Mouse (Mus musculus) left cerebral cortex, postnatal 4 days (tissue): ENCODE data around the gene Prss12. TPM values are rescaled to one million over a fixed set of nuclear protein-coding genes. Genes with fewer than 3 reads are reported as not detected.
"Not testable (repeated sequence)": the region's sequence is repeated elsewhere in the genome, so short reads cannot be mapped to it uniquely, and the experiment has no call there.

Source experiments
- DNase-seq: peaks from one replicate; pipeline ENCODE4 v3.0.0-alpha.2; 2022
- intact Hi-C: fragments of 180-260 bp; cut with DNase I; formaldehyde crosslinking; loops from one replicate; pipeline ENCODE4 v1.15.1; 2025
- total RNA-seq, 2 experiments: library from RNA; stranded (reverse); gene quantifications; 2 replicates each; pipeline ENCODE4 v1.2.3; 2021

Prss12 gene
- total RNA-seq, 2 experiments from 2014 or later: 28.4 to 28.8 TPM

DNA sequence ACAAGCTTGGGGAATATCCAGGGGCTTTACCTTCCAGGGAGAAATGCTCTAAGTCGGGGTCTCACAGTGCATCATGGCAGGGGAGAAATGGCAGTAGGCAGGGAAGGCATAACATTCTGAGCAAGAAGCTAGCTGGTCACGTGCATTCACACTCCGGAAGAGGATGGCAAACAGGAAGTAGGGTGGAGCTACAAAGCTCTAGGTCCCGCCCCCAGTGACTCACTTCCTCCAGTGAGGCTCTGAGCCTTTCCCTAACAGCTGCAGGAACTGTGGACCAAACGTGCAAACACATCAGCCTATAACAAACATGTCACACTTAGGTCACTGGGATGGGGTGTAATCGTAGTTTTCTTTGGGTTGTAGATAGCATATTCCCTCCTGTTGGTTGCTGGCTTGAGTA is 15.6 kb downstream of the Prss12 start:
- DNase-seq: no peak
- intact Hi-C loops: no loop called here

DNA sequence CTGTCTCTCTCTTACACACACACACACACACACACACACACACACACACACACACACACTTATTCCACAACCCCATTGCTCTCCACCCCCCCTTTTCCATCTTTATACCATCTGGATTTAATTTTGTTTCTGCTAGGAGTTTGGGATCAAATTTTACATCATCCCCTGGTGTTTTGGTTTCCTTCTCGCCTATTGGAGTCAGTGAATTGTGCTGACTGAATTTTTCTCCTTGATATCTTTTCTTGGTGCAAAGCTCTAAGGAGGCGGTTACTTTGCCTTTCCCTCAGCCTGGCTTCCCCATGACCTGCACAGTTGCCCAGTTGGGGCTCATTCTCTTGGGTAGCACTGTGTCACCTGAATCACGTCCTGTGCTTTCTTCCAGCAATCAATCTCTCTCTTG is 30.1 kb downstream of the Prss12 start:
- intact Hi-C loops: no loop called here
- DNase-seq: no peak

DNA sequence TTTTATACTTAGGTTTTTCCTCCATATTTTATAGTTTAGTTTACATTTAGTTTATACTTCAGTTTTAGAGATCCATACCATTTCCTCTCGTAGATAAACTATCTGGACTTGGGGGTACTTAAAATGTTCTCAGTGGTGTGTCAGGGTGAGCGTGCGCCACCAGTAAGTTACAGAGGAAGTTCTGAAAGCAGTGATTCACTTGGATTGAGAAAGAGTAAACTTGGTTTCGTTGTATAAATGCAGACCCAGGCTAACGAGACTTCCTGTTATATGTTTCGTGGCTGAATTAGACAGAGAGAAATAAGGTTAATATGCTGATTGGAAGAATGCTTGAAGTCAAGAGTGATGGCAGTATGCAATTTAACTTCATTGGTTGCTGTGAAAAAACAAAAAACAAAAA is 34.6 kb downstream of the Prss12 start:
- DNase-seq: no peak
- intact Hi-C loops: no loop called here

DNA sequence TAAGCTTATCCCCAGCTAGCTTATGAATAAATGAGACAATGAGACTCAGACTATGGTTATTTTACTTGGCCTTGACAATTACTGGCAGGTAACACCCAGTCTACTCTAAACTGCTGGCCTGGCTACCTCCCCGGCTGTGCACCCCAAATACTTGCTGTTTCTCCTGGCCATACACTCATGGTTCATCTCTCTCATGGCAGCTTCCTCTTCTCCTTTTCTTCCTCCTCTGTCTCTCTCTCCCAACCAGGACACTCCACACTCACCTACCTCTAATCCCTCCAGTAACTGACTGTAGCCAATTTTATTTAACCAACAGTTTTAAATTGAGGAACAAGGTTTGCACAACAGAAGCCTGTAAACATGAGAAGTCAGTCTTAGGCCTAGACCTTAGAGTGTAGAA is 45.1 kb downstream of the Prss12 start:
- intact Hi-C loops: no loop called here
- DNase-seq: no peak

DNA sequence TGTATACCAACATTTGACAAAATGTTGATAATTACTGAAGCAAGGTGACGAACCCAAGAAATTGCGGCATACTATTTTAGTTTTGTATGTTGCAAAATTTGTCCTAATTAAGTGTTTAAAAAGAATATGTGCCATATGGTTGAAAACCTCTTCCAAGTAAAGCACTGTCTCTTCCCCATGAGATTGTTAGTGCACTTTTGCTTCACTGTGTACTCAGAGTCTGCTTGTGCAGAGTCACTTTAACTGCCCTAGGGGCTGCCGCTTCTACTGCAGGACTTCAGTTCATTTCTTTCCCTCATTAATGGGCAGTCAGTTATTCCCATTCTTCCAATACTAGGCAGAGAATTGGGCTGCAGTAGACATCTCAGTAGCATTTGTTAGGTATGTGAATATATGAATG is 46.5 kb downstream of the Prss12 start:
- intact Hi-C loops: no loop called here
- no peak for DNase-seq

DNA sequence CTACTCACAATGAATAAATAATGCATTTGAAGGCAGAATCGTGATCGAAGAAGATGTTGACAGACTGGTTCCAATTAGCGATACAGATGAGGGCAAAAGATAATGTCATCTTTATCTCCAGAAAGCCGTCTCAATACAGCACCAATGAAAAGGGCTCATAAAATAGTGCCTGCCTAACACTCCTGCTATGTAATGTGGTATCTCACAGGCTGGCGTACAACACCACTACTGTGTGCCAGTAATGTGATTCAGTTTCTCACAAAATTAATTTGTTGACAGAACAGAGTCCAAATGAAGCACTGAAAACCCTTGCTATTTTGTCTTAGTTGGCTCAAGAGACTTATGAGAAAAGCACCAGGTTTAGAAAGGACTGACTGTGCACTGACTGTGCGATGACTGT is 48.4 kb downstream of the Prss12 start:
- intact Hi-C loops: no loop called here
- DNase-seq: no peak

DNA sequence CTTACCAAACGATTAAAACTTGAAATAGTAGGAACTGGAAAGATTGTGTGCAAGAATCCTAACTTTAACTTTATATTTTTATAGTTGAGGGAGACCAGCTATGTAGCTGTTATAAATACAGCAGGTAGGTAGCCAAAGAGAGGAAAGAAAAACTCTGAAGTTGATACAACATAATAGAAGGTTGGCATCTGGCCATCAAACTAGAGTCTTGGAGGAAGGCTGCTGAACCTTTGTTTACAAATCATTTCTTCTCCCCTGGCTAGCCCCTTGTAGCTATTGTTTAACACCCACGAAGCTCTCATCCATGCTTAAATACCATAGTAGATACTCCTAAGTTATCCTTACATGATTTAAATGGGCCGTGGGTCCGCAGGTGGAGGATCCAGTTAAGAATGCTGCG is 52.1 kb downstream of the Prss12 start:
- intact Hi-C loops: no loop called here

DNA sequence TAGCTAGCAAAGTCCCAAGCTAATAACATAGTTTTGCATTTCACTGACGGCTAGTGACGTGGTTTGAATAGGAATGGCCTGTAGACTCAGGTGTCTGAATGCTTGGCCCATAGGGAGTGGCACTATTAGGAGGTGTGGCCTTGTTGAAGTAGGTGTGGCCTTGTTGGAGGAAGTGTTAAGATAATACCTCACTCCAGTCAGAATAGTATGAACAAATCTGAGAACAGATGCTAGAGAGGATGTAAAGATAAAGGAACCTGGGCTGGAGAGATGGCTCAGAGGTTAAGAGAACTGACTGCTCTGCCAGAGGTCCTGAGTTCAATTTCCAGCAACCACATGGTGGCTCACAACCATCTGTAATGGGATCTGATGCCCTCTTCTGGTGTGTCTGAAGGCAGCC is 55.1 kb downstream of the Prss12 start:
- not testable (repeated sequence) for DNase-seq
- intact Hi-C loops: loop anchor here (10.0 kb wide), 1 partner anchor 117 kb away; the partner anchor contains the start of gene Mettl14

More for the DNA sequence above, 52.1 kb downstream of the Prss12 start:
- no peak for DNase-seq

DNA sequence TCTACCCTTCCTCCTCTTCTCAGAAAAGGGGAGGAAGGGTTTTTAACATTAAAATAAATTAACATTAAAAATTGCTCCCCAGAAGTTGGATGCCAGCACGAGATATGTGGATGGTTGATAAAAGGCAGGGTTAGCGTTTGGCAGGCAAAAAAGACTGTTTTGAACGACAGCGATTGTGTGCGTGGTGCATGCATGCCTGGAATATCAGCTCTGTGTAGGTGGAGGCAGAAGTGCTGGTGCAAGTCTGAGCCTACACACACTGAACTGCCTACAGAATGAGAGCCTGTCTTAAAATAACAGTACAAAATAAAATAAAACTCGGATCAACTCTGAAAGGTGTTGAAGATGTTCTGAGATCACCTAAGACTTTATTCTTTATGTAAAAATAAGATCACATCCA is 57.2 kb downstream of the Prss12 start:
- DNase-seq: no peak
- intact Hi-C loops: loop anchor here (10.0 kb wide), 1 partner anchor 119 kb away; the partner anchor contains the start of gene Mettl14

DNA sequence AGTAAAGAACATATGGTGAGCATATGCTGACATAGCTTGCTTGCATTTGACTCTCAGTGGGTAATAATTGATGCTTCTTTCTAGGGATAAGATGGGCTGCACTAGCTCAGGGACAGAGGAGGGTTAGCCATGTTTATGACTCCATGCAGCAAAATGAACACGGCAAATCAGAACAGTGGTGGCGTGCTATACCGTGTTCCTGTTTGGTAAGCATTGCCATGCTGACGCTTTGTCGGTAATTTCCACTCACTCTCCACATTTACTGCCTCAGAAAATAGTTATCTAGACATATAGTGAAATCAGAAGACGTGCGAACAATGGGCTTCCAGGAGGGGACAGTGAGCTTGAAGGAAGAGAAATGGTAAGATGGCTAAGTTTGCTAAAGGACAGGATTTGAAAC is 58.1 kb downstream of the Prss12 start:
- intact Hi-C loops: loop anchor here (10.0 kb wide), 1 partner anchor 120 kb away; the partner anchor contains the start of gene Mettl14
- DNase-seq: no peak

DNA sequence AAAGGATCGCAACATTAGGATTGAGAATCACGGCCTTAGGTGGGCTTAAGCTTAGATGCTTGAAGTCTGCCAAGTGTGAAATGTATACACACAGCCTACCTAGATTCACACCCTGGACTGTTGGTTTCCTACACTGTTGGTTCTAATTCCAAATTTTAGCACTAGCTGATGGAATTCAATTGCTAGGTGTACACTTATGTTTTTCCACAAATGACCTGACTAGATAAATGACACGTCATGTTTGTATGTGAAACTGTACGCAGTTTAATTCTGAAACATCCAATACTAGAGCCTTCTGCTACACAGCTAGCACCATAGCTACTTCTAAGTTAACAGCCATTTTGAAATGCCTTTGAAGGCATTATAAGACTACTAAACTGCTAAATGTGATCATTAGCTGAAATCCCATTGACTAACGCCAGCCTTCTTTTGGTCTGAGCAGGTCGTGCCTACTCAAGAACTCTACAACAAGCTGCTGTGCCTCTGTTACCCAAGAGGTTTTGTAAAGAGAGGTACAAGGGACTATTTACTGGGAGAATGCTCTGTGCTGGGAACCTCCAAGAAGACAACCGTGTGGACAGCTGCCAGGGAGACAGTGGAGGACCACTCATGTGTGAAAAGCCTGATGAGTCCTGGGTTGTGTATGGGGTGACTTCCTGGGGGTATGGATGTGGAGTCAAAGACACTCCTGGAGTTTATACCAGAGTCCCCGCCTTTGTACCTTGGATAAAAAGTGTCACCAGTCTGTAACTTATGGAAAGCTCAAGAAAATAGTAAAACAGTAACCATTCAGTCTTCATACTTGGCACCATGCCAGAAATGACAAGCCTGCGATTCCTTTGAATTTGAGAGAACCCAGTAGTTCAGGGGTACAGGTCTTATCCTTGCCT is 59.3 kb downstream of the Prss12 start:
- peak; percentile 72 for DNase-seq

DNA sequence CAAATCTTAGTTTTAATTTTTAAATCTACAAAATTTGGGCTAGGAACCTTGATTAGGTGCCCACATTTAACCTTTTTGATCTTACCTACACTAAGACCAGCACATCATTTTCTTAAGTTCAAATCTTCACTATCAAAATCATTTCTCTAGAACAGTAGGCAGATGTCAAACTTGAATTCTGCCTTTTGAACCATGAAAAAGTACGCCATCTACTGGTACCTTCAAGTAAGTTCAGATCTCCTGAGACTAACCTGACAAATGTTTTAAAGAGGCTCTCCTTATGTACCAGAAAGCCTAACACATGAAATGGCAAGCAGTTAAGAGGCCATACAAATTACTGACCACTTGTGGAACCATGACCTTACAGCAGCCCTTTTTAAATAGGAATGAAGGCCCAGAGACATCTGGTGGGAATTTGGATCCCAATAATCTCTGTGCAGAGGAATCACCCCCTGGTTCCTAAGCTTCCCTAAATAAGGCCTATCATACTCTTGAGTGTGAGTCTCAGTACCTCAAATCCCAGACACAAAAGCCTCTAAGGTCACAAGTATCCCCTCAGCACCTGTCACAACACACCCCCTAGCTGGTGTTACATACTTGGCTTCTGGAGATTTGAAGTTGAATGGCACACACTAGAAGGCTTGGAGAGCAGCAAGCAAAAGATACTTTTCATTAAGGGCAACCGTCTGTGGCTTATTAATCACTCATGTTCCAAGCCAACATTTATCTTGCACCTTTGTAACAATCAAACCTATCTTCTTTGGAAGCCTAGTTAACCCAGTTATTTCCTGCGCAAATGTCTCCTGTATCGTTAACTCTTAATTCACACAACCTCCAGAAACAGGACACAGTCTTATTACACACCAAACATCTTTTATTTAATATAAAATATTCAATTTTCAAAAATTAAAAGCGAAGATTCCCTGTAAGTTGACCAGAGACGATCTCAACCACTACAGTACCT is 60.3 kb downstream of the Prss12 start:
- DNase-seq: no peak
- intact Hi-C loops: loop anchor here (10.0 kb wide), 1 partner anchor 122 kb away; the partner anchor contains the start of gene Mettl14

More for the DNA sequence above, 59.3 kb downstream of the Prss12 start:
- intact Hi-C loops: loop anchor here (10.0 kb wide), 1 partner anchor 121 kb away; the partner anchor contains the start of gene Mettl14

DNA sequence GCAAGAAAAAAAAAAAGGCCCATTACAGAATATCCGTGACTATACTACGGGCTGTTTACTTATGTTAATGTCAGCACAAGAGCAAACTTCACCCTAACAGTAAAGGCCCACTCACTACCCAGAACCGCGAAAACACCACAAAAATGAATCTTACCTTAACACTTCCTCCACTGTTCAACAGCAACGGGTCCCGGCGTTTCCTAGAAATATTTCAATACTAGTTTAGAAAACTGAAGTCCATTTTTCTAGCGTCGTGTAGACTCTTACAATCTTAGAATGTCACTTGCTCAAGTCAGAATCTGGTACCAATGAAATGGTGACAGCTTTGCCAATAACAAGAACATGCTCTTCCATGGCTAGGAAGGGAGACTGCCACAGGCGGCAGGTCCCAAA is 60.9 kb downstream of the Prss12 start:
- intact Hi-C loops: loop anchor here (10.0 kb wide), 1 partner anchor 123 kb away; the partner anchor contains the start of gene Mettl14
- no peak for DNase-seq

DNA sequence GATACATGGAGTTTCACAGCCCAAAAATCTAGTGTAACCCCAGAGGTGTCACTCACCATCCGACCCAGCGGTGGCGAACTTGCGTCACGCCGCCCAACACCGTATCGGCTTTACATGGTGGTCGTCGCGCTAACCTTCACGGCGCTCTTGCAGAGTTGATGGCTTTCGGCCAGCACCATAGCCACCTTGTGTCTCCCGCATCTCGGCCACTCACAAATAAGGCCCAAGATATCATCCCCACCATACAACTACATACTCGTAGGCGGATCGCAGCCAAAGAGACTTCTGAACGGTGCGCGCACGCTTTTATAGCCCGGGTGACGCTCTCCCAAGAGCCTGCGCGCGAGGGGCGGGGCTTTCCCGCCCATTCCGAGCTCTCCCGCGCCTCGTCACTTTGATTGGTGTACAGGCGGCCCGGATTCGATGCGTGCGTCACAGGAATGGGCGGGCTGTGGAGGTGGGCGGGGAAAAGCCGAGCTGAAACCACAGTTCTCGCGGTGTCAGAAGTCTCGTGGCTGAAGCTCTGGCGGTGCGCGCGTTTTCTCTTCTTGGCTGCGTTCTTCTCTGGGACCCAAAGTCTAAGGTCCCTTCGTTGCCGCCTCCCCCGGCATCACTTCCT is 61.5 kb downstream of the Prss12 start:
- intact Hi-C loops: loop anchor here (10.0 kb wide), 1 partner anchor 123 kb away; the partner anchor contains the start of gene Mettl14
- peak; percentile 99 for DNase-seq

DNA sequence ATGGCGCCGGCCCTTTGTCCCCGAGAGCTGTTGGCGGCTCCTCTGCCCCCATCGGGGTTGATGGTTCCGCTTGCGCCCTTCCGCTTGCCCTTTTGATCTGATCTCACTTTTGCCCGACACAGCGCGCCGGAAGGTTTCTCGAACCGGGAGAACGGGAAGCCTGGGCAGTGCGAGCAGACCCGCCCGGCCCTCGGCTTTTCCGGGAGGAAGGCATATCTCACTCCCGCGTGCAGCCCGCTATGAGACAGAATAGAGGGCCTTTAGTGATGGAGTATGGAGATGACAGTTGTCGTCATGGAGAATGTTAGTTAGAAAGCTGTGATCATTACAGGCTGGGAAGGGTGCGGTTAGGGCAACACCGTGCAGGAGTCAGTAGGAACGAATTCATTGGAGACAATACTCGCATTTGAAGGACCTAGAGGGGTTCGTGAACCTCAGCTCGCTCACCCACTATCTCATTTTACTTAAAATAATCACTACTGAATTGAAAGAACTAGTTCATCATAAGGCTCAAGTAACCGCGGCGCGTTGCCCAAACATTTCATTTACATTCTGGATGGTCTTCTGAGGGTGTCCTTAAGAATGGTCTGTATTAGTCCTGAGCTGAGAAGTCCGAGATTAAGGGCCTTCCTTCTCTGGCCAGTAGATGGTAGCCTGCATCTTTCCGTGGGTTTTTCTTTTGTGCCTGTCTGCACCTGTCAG is 62.1 kb downstream of the Prss12 start:
- no peak for DNase-seq
- intact Hi-C loops: loop anchor here (10.0 kb wide), 1 partner anchor 124 kb away; the partner anchor contains the start of gene Mettl14

DNA sequence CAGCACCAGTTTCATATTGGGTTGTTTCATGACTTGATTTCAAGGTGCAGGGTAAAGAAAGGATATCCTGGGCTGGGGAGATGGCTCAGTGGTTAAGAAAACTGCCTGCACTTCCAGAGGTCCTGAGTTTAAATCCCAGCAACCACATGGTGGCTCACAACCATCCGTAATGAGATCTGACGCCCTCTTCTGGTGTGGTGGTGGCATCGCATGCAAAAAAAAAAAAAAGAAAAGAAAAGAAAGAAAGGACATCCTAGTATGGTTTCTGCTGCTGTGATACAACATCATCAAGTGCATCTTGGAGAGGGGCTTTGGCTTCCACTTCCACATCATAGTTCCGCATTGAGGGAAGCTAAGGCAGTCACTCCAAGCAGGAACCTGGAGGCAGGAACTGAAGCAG is 65.1 kb downstream of the Prss12 start:
- intact Hi-C loops: no loop called here
- no peak for DNase-seq

DNA sequence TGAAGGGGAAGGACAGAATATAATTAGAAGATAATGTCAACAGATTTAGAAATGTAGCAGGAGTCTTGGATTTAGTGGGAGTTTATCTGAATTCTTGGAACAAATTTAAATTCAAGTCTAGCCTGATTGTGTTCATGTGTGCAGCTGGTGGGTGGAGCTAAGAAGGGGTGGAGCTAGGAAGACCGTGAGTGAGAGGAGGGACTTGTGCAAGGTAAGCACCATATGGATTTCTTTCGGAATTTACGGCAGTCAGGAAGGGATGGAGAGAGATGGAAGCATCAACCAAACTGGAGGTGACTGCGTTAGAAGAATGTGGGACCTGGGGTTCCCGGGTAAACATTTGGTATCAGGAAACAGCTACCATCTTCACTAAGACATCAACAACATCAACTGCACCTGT is 68.2 kb downstream of the Prss12 start:
- intact Hi-C loops: loop anchor here (1.0 to 5.0 kb wide), 2 partner anchors 552 to 760 kb away; no protein-coding TSS in a partner anchor
- DNase-seq: no peak

DNA sequence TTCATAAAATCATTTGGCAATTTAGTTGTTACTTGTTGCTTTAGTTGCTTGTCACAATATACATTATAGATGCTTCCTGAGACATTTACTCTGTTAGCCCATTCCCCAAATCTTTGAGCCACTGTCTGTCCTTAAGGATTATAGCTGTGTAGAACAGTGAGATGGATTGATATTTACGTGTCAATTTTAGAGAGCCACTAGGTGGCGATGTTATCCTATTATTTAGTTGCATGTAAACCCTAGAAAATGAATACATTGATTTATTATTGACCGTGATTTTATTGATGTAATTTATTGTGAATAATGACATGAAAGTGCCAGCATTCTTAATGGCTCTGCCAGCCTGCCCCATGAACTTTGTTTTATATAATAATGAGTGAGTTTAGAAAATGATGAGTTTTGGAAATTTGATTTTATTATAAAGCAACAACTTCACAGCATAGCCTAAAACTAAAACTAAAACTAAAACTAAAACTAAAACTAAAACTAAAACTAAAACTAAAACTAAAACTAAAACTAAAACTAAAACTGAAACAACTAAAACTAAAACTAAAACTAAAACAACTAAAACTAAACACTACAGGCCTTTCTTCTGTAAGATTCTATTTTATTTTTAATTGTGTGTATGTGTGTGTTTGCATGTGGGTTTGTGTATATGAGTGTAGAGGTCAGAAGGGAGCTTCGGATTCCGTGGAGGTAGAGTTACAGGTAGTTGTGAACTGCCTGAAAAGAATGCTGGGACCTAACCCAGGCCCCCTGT is 69.1 kb downstream of the Prss12 start:
- peak; percentile 39 for DNase-seq
- intact Hi-C loops: loop anchor here (1.0 to 5.0 kb wide), 2 partner anchors 552 to 760 kb away; no protein-coding TSS in a partner anchor

DNA sequence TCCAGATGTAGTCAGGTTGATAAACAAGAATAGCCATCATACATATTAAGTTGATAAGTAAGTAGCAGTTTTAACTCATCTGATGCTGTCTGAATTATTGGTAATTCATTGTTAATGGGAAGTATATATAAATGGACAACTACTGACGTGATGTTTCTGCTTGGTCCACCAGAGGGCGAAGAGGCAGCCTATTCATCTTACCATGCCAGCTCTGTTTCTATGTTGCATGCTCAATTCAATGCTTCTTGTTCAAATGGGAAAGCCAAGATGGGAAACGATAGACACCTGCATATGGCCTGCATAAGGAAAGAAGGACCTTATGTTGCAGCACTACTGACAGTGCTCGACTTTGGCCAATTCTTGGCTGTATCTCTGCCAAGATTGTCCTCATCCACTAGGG is 70.1 kb downstream of the Prss12 start:
- peak; percentile 51 for DNase-seq
- intact Hi-C loops: loop anchor here (5.0 kb wide), 1 partner anchor 551 kb away; no protein-coding TSS in a partner anchor
